Mouse (Mus musculus) liver, embryonic 15.5 days (tissue): ENCODE results near the gene Slc30a6. TPM values are rescaled to one million over a fixed set of nuclear protein-coding genes. Genes with fewer than 3 reads are reported as not detected.

Experiments
- ATAC-seq: fragments of 200-750 bp; cut with Nextera tagmentation; 2 replicates; pipeline ENCODE4 v1.8.0; 2017; ENCODE audit warnings: moderate number of reproducible peaks, mild to moderate bottlenecking, moderate library complexity; ENCODE audit not compliant: insufficient read depth
- H3K27ac ChIP-seq: fragments of 300-500 bp; sonication (generic); replicated peaks from 2 replicates; pipeline ENCODE4 v1.5.1; 2015; ENCODE audit warnings: mild to moderate bottlenecking, inconsistent platforms
- H3K27me3 ChIP-seq: fragments of 300-500 bp; sonication (generic); 2 replicates; pipeline ENCODE4 v1.6.1; 2015; ENCODE audit warnings: mild to moderate bottlenecking, inconsistent platforms
- H3K36me3 ChIP-seq: fragments of 300-500 bp; sonication (generic); replicated peaks from 2 replicates; pipeline ENCODE4 v1.6.1; 2015; ENCODE audit warnings: moderate library complexity, mild to moderate bottlenecking, inconsistent platforms
- H3K4me1 ChIP-seq: fragments of 300-500 bp; sonication (generic); replicated peaks from 2 replicates; pipeline ENCODE4 v1.6.1; 2015; ENCODE audit warnings: inconsistent platforms
- H3K4me2 ChIP-seq: fragments of 300-500 bp; sonication (generic); 2 replicates; pipeline ENCODE4 v1.6.1; 2015; ENCODE audit warnings: moderate library complexity, mild to moderate bottlenecking, inconsistent platforms
- H3K4me3 ChIP-seq: fragments of 300-500 bp; sonication (generic); replicated peaks from 2 replicates; pipeline ENCODE4 v1.5.1; 2015; ENCODE audit warnings: mild to moderate bottlenecking, inconsistent platforms
- H3K9ac ChIP-seq: fragments of 300-500 bp; sonication (generic); 2 replicates; pipeline ENCODE4 v1.6.1; 2015; ENCODE audit warnings: moderate library complexity, mild to moderate bottlenecking, inconsistent platforms
- H3K9me3 ChIP-seq: fragments of 300-500 bp; sonication (generic); replicated peaks from 2 replicates; pipeline ENCODE4 v1.6.1; 2016; ENCODE audit warnings: inconsistent platforms
- WGBS: fragments of 180-500 bp; shearing (Covaris S2); methylation state at CpG from one replicate; pipeline ENCODE4 v1.1.7; 2015; ENCODE audit warnings: mixed read lengths; ENCODE audit not compliant: insufficient replicate concordance; 5-methylcytosine and 5-hydroxymethylcytosine counted together
- polyA plus RNA-seq: library from polyadenylated mRNA; unstranded; fragments of >200 nt; fragmentation: Nextera tagmentation; extraction: Ambion mirVana; gene quantifications from 2 replicates; pipeline ENCODE4 v1.2.1, GENCODE M21; 2015

Gene Slc30a6
- polyA plus RNA-seq, result 16.4 and 17.6 TPM in 2 replicates

GRCm38 (mm10) chr17:74395383-74396065, at the start of gene Slc30a6:
Slc30a6 (plus strand) TSS chr17:74395608.
- H3K27me3 ChIP-seq, result no peaks in the 10 kb centered on the region
- peak within 1 kb of the TSS; percentile 94 for H3K4me3 ChIP-seq
- H3K9me3 ChIP-seq, result no peaks in the 10 kb centered on the region
- WGBS, result under 1% methylated on average over 41 of the region's 41 CpGs
- peak within 1 kb of the TSS; percentile 93 for H3K9ac ChIP-seq
- peak within 1 kb of the TSS; percentile 94 for H3K27ac ChIP-seq
- no peaks in the 10 kb centered on the region for H3K36me3 ChIP-seq
- H3K4me1 ChIP-seq, result peaks cover 24% of the 10 kb centered on the region
- H3K4me2 ChIP-seq, result peak within 1 kb of the TSS; percentile 86
- ATAC-seq, result peak; percentile 99

- no peak overlapping the region for H3K27ac ChIP-seq
- no peaks in the 10 kb centered on the region; the same call in 1 of the 2 replicates for H3K4me1 ChIP-seq
- no peak overlapping the region for H3K9ac ChIP-seq
- no peaks in the 10 kb centered on the region for H3K27me3 ChIP-seq
- no peak overlapping the region for H3K4me2 ChIP-seq
- H3K9me3 ChIP-seq, result no peaks in the 10 kb centered on the region
- ATAC-seq, result no peak
- no peak overlapping the region for H3K4me3 ChIP-seq
- WGBS, result 18% methylated on average over 1 of the region's 1 CpGs
- peaks cover 20% of the 10 kb centered on the region for H3K36me3 ChIP-seq
These were observed 31.8 kb upstream of the Slc30a6 start for GRCm38 (mm10) chr17:74363592-74363991.

- Histone ChIP-seq H3K4me1 (no peaks in the 10 kb centered on the region), H3K27me3 (no peaks in the 10 kb centered on the region), H3K4me3 (no peak overlapping the region), H3K9me3 (no peaks in the 10 kb centered on the region), H3K9ac (no peak overlapping the region), H3K36me3 (peaks cover 60% of the 10 kb centered on the region), H3K4me2 (no peak overlapping the region), H3K27ac (no peak overlapping the region)
- no peak for ATAC-seq
- WGBS, result 82% methylated on average over 1 of the region's 1 CpGs
These were observed 18.5 kb upstream of the Slc30a6 start for GRCm38 (mm10) chr17:74376916-74377315.

- Histone ChIP-seq H3K36me3 (peaks cover 42% of the 10 kb centered on the region), H3K27ac (no peak overlapping the region), H3K4me1 (no peaks in the 10 kb centered on the region), H3K4me2 (no peak overlapping the region), H3K9ac (no peak overlapping the region), H3K27me3 (no peaks in the 10 kb centered on the region), H3K9me3 (no peaks in the 10 kb centered on the region), H3K4me3 (no peak overlapping the region)
- ATAC-seq, result no peak
These were observed 8.8 kb upstream of the Slc30a6 start for GRCm38 (mm10) chr17:74386657-74387056.

- no peak overlapping the region for H3K27ac ChIP-seq
- peaks cover 5% of the 10 kb centered on the region for H3K4me1 ChIP-seq
- no peak overlapping the region for H3K4me3 ChIP-seq
- no peaks in the 10 kb centered on the region for H3K9me3 ChIP-seq
- no peak overlapping the region for H3K4me2 ChIP-seq
- H3K36me3 ChIP-seq, result peaks cover 22% of the 10 kb centered on the region
- WGBS, result 80% methylated on average over 3 of the region's 3 CpGs
- no peak for ATAC-seq
- no peak overlapping the region for H3K9ac ChIP-seq
- H3K27me3 ChIP-seq, result no peaks in the 10 kb centered on the region
These were observed 5.6 kb upstream of the Slc30a6 start for GRCm38 (mm10) chr17:74389847-74390246.

- Histone ChIP-seq H3K9ac (no peak overlapping the region), H3K27ac (no peak overlapping the region)
- 61% methylated on average over 2 of the region's 2 CpGs for WGBS
These were observed 1.0 kb upstream of the Slc30a6 start for GRCm38 (mm10) chr17:74394381-74394780.

GRCm38 (mm10) chr17:74394855-74395254, 553 bp upstream of the Slc30a6 start:
- H3K9me3 ChIP-seq, result no peaks in the 10 kb centered on the region
- peak; percentile 17; the same call in 1 of the 2 replicates for ATAC-seq
- 17% methylated on average over 16 of the region's 16 CpGs for whole genome bisulfite sequencing
- H3K27ac ChIP-seq, result peak overlapping the region; percentile 65
- peak overlapping the region; percentile 86 for H3K4me2 ChIP-seq
- H3K4me1 ChIP-seq, result peaks cover 24% of the 10 kb centered on the region
- H3K4me3 ChIP-seq, result peak overlapping the region; percentile 94
- no peaks in the 10 kb centered on the region for H3K27me3 ChIP-seq
- H3K9ac ChIP-seq, result peak overlapping the region; percentile 93
- no peaks in the 10 kb centered on the region for H3K36me3 ChIP-seq

More at GRCm38 (mm10) chr17:74394381-74394780, 1.0 kb upstream of the Slc30a6 start:
- peaks cover 24% of the 10 kb centered on the region for H3K4me1 ChIP-seq
- H3K4me3 ChIP-seq, result peak overlapping the region; percentile 94; the same call in 1 of the 2 replicates
- H3K9me3 ChIP-seq, result no peaks in the 10 kb centered on the region
- peak overlapping the region; percentile 86 for H3K4me2 ChIP-seq
- H3K27me3 ChIP-seq, result no peaks in the 10 kb centered on the region
- no peak for ATAC-seq
- H3K36me3 ChIP-seq, result no peaks in the 10 kb centered on the region

GRCm38 (mm10) chr17:74396766-74397165, 1.4 kb downstream of the Slc30a6 start:
- Histone ChIP-seq H3K9me3 (no peaks in the 10 kb centered on the region), H3K4me2 (peak overlapping the region; percentile 86), H3K36me3 (peaks cover under 1% of the 10 kb centered on the region), H3K4me3 (peak overlapping the region; percentile 94), H3K9ac (no peak overlapping the region), H3K27me3 (no peaks in the 10 kb centered on the region), H3K4me1 (peaks cover 24% of the 10 kb centered on the region), H3K27ac (no peak overlapping the region)
- WGBS, result 65% methylated on average over 4 of the region's 4 CpGs
- ATAC-seq, result no peak

- Histone ChIP-seq H3K27me3 (no peaks in the 10 kb centered on the region), H3K36me3 (peaks cover 5% of the 10 kb centered on the region), H3K9ac (no peak overlapping the region), H3K4me1 (peaks cover 24% of the 10 kb centered on the region), H3K27ac (no peak overlapping the region), H3K4me3 (no peak overlapping the region), H3K9me3 (no peaks in the 10 kb centered on the region), H3K4me2 (peak overlapping the region; percentile 86)
- no peak for ATAC-seq
- 58% methylated on average over 2 of the region's 2 CpGs for WGBS
These were observed 1.8 kb downstream of the Slc30a6 start for GRCm38 (mm10) chr17:74397173-74397572.

GRCm38 (mm10) chr17:74402486-74403222, 7.2 kb downstream of the Slc30a6 start:
- WGBS, result 83% methylated on average over 12 of the region's 12 CpGs
- Histone ChIP-seq H3K27me3 (no peaks in the 10 kb centered on the region), H3K9ac (no peak overlapping the region), H3K4me2 (no peak overlapping the region), H3K9me3 (no peaks in the 10 kb centered on the region), H3K36me3 (peaks cover 51% of the 10 kb centered on the region), H3K27ac (no peak overlapping the region), H3K4me1 (no peaks in the 10 kb centered on the region), H3K4me3 (no peak overlapping the region)
- ATAC-seq, result no peak

GRCm38 (mm10) chr17:74406487-74406886, 11.1 kb downstream of the Slc30a6 start:
- H3K4me1 ChIP-seq, result no peaks in the 10 kb centered on the region
- H3K4me2 ChIP-seq, result no peak overlapping the region
- WGBS, result 74% methylated on average over 8 of the region's 8 CpGs
- H3K9me3 ChIP-seq, result no peaks in the 10 kb centered on the region
- ATAC-seq, result no peak
- H3K9ac ChIP-seq, result no peak overlapping the region
- no peak overlapping the region for H3K4me3 ChIP-seq
- no peak overlapping the region for H3K27ac ChIP-seq
- H3K36me3 ChIP-seq, result peaks cover 71% of the 10 kb centered on the region
- H3K27me3 ChIP-seq, result no peaks in the 10 kb centered on the region
